Mouse (Mus musculus) stomach, embryonic 16.5 days (tissue): ENCODE measurements at regions not wholly inside any gene's neighbourhood (a gene's known extent, or its start where the extent isn't known, plus 50 kb on each side); places are given as distances from the start of the nearest gene placed in this dataset.
A peak's percentile ranks its signal among the peaks of the same experiment; 100 is the strongest.

ENCODE experiments used
- ATAC-seq: fragments of 200-750 bp; cut with Nextera tagmentation; 2 replicates; pipeline ENCODE4 v1.8.0; 2017; ENCODE audit warnings: moderate number of reproducible peaks, moderate TSS enrichment; ENCODE audit not compliant: insufficient read depth, low FRiP score
- H3K27ac ChIP-seq: fragments of 300-500 bp; sonication (generic); 2 replicates; pipeline ENCODE4 v1.5.1; 2014; ENCODE audit warnings: low read length
- H3K27me3 ChIP-seq: fragments of 300-500 bp; sonication (generic); 2 replicates; pipeline ENCODE4 v1.6.1; 2014; ENCODE audit warnings: low read length, control low read depth, mixed read lengths; ENCODE audit not compliant: control insufficient read depth, insufficient read depth
- H3K36me3 ChIP-seq: fragments of 300-500 bp; sonication (generic); 2 replicates; pipeline ENCODE4 v1.6.1; 2014; ENCODE audit warnings: low read length; ENCODE audit not compliant: control insufficient read depth, insufficient read depth
- H3K4me1 ChIP-seq: fragments of 300-500 bp; sonication (generic); 2 replicates; pipeline ENCODE4 v1.6.1; 2014; ENCODE audit warnings: low read length, control low read depth, mixed read lengths; ENCODE audit not compliant: control insufficient read depth, insufficient read depth
- H3K4me2 ChIP-seq: fragments of 300-500 bp; sonication (generic); 2 replicates; pipeline ENCODE4 v1.6.1; 2014; ENCODE audit warnings: low read depth, low read length, mixed read lengths
- H3K4me3 ChIP-seq: fragments of 300-500 bp; sonication (generic); replicated peaks from 2 replicates; pipeline ENCODE4 v1.5.1; 2014; ENCODE audit warnings: mild to moderate bottlenecking, low read length
- H3K9ac ChIP-seq: fragments of 300-500 bp; sonication (generic); 2 replicates; pipeline ENCODE4 v1.6.1; 2014; ENCODE audit warnings: low read length
- H3K9me3 ChIP-seq: fragments of 300-500 bp; sonication (generic); replicated peaks from 2 replicates; pipeline ENCODE4 v1.6.1; 2016; ENCODE audit warnings: low read length, control low read depth; ENCODE audit not compliant: control insufficient read depth
- WGBS: fragments of 180-500 bp; shearing (Covaris S2); extraction: QIAGEN DNeasy Blood & Tissue Kit; methylation state at CpG from one replicate; pipeline ENCODE4 v1.1.7; 2014; 5-methylcytosine and 5-hydroxymethylcytosine counted together

DNA sequence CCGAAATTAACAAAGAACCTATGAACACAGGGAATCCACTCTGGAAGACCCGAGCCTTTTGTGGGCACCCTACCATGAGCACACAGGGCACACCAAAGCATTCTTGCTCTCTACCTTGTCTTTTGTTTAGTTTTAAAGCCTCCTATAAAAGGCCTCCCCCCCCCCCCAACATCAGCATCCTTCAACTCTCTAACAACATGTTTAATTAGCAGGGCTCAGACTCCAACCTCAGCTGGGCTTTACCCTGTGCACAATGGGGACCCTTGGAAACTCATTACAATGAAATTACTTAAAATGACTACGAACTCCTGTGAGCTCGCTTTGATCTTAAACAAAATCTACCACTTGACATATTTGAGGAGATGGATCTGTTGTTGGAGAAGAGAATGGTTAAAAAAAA lies 270.1 kb upstream of the Jarid2 start:
- Histone ChIP-seq H3K27me3 (no peaks in the 10 kb centered on the region), H3K9me3 (no peaks in the 10 kb centered on the region), H3K4me1 (no peaks in the 10 kb centered on the region), H3K4me2 (no peak overlapping the region), H3K4me3 (no peak overlapping the region), H3K36me3 (no peaks in the 10 kb centered on the region), H3K9ac (no peak overlapping the region), H3K27ac (no peak overlapping the region)
- ATAC-seq: no peak
- 79% methylated on average over 4 of the region's 4 CpGs for WGBS

DNA sequence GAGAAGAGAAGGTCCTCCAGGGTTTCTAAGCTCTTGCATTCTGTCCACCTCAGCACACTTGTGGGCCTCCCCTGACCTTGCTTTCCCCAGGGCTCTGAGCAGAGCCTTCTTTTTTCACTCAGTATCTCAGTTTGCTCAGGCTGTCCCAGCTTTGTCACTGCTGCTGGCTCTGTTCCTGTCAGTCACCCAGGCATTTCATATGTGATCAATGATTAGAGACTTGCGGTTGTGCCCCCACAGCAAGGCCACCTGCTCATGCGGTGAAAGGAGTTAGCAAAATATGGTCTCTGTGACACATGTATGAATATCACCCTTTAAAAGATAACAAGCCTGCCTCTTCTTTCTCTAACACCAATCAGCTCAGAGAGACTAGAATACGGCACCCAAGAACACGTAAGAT lies 265.6 kb upstream of the Jarid2 start:
- no peak for ATAC-seq
- WGBS: 95% methylated on average over 4 of the region's 4 CpGs
- Histone ChIP-seq H3K4me2 (no peak overlapping the region), H3K9me3 (no peaks in the 10 kb centered on the region), H3K36me3 (no peaks in the 10 kb centered on the region), H3K9ac (no peak overlapping the region), H3K27me3 (no peaks in the 10 kb centered on the region), H3K27ac (no peak overlapping the region), H3K4me3 (no peak overlapping the region), H3K4me1 (no peaks in the 10 kb centered on the region)

DNA sequence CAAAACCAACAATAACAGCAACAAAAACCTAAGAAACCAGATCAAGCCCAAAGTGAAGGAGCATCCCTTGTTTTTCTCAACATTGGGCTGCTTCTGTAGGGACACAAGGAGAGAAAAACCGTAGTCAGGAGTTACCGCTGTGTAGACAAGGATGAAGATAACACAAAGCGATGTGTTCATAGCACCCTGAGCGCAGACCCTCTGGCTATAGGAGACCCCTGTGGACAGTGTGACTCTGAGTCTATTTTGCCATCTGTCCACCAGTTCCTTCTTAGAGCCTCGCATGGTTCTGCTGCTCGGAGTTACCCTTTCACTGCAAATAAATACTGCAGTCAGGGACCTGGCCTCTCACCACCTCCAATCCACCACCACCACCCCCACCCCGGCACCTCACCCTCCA lies 263.7 kb upstream of the Jarid2 start:
- no peak for ATAC-seq
- Histone ChIP-seq H3K4me1 (0 out of 2 replicates have a peak, but pooled peaks cover 4% of the 10 kb centered on the region), H3K27ac (no peak overlapping the region), H3K27me3 (no peaks in the 10 kb centered on the region), H3K4me2 (no peak overlapping the region), H3K4me3 (no peak overlapping the region), H3K9me3 (no peaks in the 10 kb centered on the region), H3K36me3 (no peaks in the 10 kb centered on the region), H3K9ac (no peak overlapping the region)
- WGBS: 68% methylated on average over 7 of the region's 7 CpGs

DNA sequence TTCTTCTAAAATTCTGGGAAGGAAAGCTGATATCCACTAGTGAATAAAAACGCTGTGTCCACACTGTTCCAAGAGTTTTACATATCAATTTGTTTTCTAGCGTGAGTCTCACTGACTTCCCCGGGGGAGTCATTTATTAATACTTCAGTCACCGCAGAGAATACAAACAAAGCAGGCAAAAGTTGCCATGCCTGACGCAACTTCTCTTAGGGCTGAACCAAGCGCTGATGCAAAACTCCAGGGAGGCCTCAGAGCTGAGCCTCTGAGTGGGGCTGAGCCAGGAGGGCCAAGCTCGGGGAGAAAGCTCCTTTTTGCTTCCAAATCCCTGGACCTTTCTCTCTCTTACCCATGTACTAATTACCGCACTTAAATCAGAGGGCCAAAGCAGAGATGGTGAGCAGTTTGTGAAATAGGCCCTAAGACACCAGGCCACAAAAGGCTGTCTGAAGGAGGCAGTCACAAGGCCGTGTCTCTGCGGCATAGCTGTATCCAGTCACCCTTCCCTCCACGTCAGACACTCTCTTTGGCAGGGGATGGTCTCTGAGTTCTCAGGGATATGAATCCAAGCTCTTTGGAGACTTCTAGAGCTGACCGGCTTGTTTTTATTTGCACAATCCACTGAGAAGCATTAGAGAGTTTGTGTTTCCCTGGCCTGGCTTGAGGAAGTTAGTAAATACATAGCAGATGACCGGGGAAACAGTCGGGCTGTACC lies 260.2 kb upstream of the Jarid2 start:
- H3K36me3 ChIP-seq: no peaks in the 10 kb centered on the region
- H3K4me3 ChIP-seq: no peak overlapping the region
- no peak overlapping the region for H3K4me2 ChIP-seq
- peak; percentile 21; the same call in 1 of the 2 replicates for ATAC-seq
- no peaks in the 10 kb centered on the region for H3K27me3 ChIP-seq
- H3K9ac ChIP-seq: peak overlapping the region; percentile 44; the same call in 1 of the 2 replicates
- peak overlapping the region; percentile 49 for H3K27ac ChIP-seq
- 0 out of 2 replicates have a peak, but pooled peaks cover 4% of the 10 kb centered on the region for H3K4me1 ChIP-seq
- 62% methylated on average over 14 of the region's 14 CpGs for WGBS
- H3K9me3 ChIP-seq: no peaks in the 10 kb centered on the region

DNA sequence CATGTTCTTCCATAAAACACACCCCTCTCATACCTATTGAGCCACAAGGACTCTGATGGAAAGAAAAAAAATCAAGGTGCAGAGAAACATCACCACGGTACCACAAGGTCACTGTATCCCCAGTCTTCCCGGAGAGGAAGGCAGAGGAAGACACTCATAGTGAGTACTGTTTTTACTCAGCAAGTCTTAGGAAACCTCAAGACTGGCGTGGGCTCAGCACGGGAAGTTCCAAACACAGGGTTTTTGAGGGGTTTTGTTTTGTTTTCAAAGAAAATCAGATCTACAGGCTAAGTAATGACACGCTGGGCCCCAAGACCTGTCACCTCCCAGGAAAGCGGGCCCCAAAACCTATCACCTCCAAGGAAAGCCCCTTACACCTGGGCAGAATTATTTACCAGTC lies 259.6 kb upstream of the Jarid2 start:
- H3K4me3 ChIP-seq: no peak overlapping the region
- no peak overlapping the region for H3K9ac ChIP-seq
- WGBS: 82% methylated on average over 6 of the region's 6 CpGs
- no peaks in the 10 kb centered on the region for H3K9me3 ChIP-seq
- H3K27ac ChIP-seq: peak overlapping the region; percentile 49
- H3K27me3 ChIP-seq: no peaks in the 10 kb centered on the region
- H3K36me3 ChIP-seq: no peaks in the 10 kb centered on the region
- 0 out of 2 replicates have a peak, but pooled peaks cover 4% of the 10 kb centered on the region for H3K4me1 ChIP-seq
- no peak for ATAC-seq
- H3K4me2 ChIP-seq: no peak overlapping the region

DNA sequence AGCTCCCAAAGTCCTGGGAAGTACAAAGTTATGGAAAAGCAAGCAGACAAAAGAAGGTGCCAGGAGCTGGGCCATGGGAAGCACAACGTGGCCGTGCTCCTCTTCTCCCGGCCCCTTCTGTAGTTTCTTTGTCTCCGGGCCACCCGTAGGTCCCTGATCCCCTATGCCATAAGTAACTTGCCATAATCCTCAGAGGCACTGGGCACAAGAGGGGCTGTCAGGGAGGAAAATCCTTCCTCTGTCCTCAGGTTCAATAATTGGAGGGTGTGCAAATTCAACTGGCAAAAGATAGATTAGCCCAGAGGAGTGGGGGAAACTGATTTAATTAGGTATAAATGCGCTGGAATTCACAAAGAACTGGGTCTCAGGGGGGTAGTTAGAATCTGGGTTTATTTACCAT lies 256.1 kb upstream of the Jarid2 start:
- WGBS: 63% methylated on average over 6 of the region's 6 CpGs
- no peaks in the 10 kb centered on the region for H3K27me3 ChIP-seq
- no peak overlapping the region for H3K27ac ChIP-seq
- H3K36me3 ChIP-seq: no peaks in the 10 kb centered on the region
- H3K4me3 ChIP-seq: no peak overlapping the region
- no peaks in the 10 kb centered on the region for H3K9me3 ChIP-seq
- H3K9ac ChIP-seq: no peak overlapping the region
- no peak overlapping the region for H3K4me2 ChIP-seq
- peaks cover 11% of the 10 kb centered on the region for H3K4me1 ChIP-seq
- ATAC-seq: no peak

DNA sequence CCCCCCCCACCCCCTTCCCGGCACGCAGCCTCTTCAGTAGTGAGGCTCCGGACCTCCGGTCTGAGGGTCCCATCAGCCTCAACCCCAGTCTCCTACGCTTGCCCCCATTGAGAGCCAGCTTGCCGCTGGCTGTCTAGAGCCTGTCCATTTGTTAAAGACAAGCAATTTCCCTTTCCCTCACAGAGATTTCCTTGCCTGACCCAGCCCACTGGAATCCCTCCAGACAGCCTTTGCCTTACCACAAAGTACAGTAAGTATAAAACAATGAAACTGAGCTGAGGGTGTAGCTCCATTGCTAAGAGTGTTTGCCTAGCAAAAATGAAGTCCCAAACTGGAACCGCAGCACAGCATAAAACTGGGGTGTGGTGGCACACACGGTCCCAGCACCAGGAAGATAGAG lies 252.4 kb upstream of the Jarid2 start:
- Histone ChIP-seq H3K36me3 (no peaks in the 10 kb centered on the region), H3K4me3 (no peak overlapping the region), H3K9me3 (no peaks in the 10 kb centered on the region), H3K4me1 (peaks cover 7% of the 10 kb centered on the region), H3K27ac (peak overlapping the region; percentile 79), H3K9ac (peak overlapping the region; percentile 58; the same call in 1 of the 2 replicates), H3K4me2 (peak overlapping the region; percentile 31; the same call in 1 of the 2 replicates), H3K27me3 (no peaks in the 10 kb centered on the region)
- 42% methylated on average over 8 of the region's 8 CpGs for WGBS
- ATAC-seq: peak; percentile 72; the same call in 1 of the 2 replicates

DNA sequence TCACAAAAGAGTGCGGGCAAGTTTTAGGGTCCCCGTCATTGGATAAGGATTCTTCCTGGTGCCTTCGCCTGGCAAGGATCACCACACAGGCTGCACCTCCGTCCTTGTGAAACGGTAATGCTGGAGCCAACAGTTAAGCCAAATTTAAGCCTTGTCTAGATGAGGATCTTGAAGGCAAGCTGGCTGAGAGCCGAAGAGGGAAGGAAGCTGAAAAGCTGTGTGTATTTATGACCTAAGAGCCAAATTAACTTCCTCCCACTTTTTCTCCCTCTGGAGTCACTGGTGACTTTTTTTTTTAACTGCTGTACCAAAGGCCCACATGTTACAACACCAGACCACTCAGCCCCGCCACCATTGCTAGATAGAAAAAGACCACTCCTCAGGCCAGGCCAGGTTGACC lies 249.1 kb upstream of the Jarid2 start:
- Histone ChIP-seq H3K4me1 (peaks cover 16% of the 10 kb centered on the region), H3K36me3 (no peaks in the 10 kb centered on the region), H3K27me3 (no peaks in the 10 kb centered on the region), H3K9ac (no peak overlapping the region), H3K9me3 (no peaks in the 10 kb centered on the region), H3K27ac (no peak overlapping the region), H3K4me2 (no peak overlapping the region), H3K4me3 (no peak overlapping the region)
- 61% methylated on average over 7 of the region's 7 CpGs for WGBS
- ATAC-seq: no peak

DNA sequence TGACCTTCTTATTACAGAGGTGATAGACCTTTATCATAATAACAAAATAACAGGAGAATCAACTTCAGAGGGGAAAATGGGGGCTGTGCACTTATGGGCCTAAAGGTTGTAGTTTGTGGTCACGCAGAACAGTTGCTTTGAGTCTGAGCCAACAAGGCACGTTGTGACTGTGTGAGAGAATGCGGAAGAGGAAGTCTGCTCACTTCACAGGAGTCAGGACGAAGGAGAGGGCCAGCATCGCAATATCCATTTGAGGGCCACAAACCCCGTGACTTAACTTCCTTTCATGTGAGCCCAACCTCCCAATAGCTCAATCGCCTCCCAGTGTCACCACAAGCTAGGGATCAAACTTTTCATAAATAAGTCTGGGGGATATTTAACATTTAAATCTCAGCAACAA lies 246.6 kb upstream of the Jarid2 start:
- H3K9ac ChIP-seq: no peak overlapping the region
- peaks cover 12% of the 10 kb centered on the region for H3K4me1 ChIP-seq
- H3K27me3 ChIP-seq: no peaks in the 10 kb centered on the region
- no peak overlapping the region for H3K4me3 ChIP-seq
- no peak overlapping the region for H3K27ac ChIP-seq
- no peak for ATAC-seq
- no peak overlapping the region for H3K4me2 ChIP-seq
- 78% methylated on average over 7 of the region's 7 CpGs for WGBS
- H3K36me3 ChIP-seq: no peaks in the 10 kb centered on the region
- no peaks in the 10 kb centered on the region for H3K9me3 ChIP-seq
